Mouse (Mus musculus): ENCODE measurements around the gene St3gal3.

St3gal3 gene

DNA sequence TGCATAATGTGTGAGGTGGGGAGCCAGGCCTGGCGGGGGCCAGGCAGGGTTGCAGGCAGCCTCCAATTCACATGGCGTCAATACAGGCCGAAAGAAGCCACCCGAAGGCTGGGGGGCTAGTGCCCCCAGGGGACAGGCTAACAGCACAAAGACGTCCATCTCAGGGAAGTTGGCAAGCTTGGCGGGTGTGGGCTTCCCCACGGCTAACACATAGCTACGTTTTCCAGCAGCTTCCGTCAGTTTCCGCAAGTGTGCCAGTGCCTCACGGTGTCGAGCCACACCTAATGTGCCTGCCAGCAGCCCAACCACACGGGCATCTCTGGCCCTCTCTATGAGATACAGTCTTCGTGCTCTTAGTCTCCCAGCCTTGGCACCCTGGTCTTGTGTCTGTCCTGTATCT lies 244.7 kb downstream of the St3gal3 start:
- no peak for DNase-seq

DNA sequence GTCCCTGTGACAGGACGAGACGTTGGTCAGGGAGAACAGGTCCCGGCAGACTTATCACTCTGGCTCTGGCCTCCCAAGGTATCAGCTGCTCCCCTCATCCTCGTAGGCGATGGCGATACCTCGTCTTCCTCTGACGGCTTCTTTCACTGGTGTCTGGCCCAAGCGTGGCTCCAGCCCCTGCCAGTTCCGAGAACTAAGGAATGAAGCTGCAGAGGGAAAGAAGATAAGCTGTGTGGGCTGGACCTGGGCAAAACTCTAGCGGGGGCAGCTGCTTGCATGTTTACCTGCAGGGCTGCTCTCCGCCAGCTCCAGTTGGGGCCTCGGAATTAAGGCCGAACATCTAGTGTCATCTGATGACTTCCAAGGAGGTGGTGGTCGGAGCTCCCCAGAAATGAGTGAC lies 245.2 kb downstream of the St3gal3 start:
- DNase-seq, result no peak

DNA sequence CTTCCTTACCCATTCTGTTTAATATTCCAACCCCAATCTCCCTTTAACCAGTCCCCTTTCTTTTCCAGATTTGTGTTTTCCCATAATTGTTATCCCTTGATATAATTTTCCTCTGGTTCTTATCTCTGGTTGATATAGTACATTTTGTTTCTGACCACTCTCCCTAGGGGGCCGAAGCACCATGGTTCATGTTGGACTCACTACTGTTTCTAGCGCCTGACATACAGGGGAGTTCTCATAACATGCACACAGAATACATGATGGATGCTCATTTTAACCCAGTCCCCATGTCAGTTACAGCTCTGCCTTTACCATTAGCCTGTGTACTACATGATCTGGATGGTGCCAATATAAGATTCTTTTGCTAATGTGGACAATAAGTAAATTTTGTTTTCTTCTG lies 246.8 kb downstream of the St3gal3 start:
- no peak for DNase-seq

DNA sequence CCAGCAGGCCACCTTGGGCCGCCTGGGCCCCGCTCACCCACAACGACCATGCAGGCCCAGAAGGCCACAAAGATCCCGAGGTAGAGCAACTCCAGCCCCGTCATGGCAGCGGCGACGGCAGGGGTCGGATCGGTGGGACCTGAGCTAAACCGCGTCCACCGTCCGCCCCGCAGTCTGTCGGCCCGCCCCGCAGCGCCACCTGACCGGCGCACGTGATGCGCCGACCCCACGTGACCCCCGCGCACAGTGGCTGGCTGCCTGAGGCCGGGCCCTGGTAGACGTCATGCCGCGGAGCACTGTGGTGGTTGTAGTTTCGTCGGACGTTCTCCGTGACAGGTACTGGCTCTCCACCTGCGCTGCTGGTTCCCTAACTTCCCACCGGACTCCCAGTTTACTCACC lies 247.6 kb downstream of the St3gal3 start, which contains the start of gene Atp6v0b:
Gene Atp6v0b, minus strand, starts transcription at position 201 of the 400 bp plus-strand sequence.
- DNase-seq, result peak; percentile 96

DNA sequence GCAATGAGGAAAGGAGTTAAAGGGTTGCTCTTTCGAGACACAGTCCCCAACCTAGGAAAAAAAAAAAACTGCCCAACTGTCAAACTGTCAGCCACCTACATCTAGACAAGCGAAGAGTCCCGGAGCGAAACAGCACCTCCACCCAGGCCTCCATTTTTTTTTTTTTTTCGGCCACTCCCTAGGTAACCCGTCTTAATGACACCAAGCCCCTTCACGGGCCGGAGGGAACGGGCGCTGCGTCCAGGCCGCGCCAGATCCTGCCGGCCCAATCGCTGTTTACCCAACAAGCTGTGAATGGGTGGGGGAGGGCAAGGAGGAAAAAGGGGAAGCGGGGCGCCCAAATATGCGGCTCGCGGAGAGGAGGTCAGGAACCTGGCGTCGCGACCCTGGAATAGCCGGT lies 248.1 kb downstream of the St3gal3 start:
- no peak for DNase-seq

DNA sequence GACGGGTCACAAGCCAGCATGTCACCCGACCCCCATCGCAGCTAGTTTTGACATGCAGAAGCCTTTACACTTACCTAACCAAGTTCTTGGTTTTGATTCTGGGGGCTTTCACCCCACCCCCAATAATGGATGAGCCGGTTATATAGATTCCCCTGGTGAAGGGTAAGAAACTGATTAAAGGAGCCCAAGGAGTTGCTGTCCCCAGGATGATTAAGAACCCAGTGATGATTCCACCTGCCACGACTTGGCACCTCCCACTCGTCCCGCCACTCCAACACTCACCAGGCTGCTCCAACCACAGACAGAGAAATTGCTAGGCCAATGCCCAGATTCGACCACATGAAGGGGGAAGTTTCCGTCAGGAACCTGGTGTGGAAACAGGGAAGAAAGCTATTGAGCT lies 248.7 kb downstream of the St3gal3 start:
- DNase-seq, result no peak

DNA sequence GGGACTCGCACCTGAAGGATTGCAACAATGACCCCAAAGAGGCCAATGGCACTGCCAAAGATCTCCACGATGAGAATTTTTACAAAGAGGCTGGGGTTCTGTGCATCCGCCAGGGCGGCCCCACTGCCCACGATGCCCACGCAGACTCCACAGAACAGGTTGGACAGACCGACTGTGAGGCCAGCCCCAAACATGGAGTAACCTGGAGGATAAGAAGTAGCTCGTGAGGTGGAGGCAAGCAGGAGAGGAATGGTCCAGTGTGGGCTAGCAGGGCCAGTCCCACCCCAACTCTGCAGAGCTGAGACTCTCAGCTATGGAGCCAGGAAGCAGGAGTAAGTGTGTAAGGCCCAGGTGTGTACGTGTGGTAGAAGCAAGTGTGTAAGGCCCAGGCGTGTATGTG lies 249.6 kb downstream of the St3gal3 start:
- no peak for DNase-seq

DNA sequence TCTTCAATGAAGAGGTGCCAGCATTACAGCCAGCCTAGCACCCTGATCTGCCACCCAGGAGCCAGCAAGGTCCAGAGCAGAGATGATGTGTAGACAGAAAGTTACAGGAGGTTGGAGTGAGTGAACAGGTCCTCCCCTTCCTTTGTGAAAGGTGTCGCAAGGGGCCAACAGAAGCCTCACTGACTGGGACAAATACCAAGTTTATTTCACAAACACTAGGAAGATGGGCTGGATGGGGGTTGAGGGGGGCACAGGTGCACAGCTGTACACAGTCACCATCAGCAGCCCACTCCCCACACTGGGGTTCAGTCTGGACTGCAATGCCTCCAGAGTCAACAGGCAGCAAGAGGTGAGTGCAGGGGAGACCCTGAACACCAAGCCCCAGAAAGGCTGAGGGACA lies 250.6 kb downstream of the St3gal3 start:
- no peak for DNase-seq

DNA sequence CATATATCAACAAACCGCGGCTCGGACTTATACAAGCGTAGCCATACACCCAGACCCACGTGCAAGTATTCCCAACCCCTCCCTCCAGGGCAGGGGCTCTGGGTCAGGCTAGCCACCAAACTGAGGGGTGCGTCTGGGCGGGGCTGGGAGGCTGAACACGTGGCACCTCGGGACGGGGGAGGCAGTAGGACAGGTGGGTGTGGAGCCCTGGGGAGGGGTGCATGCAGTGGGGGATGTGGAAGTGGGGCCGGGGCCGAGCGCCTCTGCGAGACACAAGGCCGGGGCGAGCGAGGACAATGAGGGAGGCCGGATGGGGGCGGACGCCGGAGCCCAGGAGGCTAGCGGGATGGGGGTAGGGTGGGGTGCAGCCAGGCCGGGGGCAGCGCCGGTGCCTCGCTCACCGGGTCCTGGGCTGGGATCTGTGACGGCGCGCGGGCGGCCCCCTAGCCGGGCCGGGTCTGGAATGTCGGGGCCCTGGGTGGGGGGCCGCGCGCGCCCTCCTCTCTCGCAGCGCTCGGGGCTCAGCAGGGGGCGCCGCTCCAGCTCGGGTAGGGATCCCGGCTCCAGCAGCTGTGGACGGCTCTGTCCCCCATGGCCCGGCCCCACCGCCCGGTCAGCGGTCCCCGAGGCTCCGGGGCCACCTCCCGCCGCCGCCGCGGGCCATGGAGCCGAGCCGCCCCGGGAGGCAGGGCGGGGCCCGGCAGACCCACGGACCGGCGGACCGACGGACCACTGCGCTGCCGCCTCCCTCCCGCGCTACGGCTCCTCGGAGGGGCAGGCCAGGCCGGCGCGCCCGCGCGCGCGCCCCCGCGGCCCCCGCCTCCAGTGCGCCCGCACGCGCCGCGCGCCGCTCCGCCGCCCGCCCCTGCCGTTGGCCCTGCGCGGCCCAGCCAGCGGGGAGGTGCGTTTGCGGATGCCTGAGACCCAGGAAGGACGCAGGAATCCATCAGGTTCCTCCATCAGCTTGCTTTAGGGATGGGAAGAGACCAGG lies 251.7 kb downstream of the St3gal3 start, which contains the start of gene B4galt2:
Gene B4galt2, minus strand, starts transcription at position 787 of the 991 bp plus-strand sequence.
- peak; percentile 33 for DNase-seq

All from kidney, adult 18-20 months (tissue).